Mouse (Mus musculus): ENCODE measurements at regions not wholly inside any gene's neighbourhood (a gene's known extent, or its start where the extent isn't known, plus 50 kb on each side); places are given as distances from the start of the nearest gene placed in this dataset.

GRCm38 (mm10) chr4:12627158-12627871 is 455.5 kb upstream of the Fam92a start:
- no peak for DNase-seq (ENCODE audit: low read depth, low spot score)

- no peak for DNase-seq (ENCODE audit: low read depth, low spot score)
These were observed 449.0 kb upstream of the Fam92a start for GRCm38 (mm10) chr4:12620756-12621270.

- DNase-seq (ENCODE audit: low read depth, low spot score), result no peak
These were observed 448.4 kb upstream of the Fam92a start for GRCm38 (mm10) chr4:12620059-12620755.

GRCm38 (mm10) chr4:12616665-12617064 is 444.9 kb upstream of the Fam92a start:
- no peak for DNase-seq (ENCODE audit: low read depth, low spot score)

- DNase-seq (ENCODE audit: low read depth, low spot score), result no peak
These were observed 439.7 kb upstream of the Fam92a start for GRCm38 (mm10) chr4:12611511-12611910.

GRCm38 (mm10) chr4:12601165-12601919 is 429.5 kb upstream of the Fam92a start:
- DNase-seq (ENCODE audit: low read depth, low spot score), result no peak

- no peak for DNase-seq (ENCODE audit: low read depth, low spot score)
These were observed 424.1 kb upstream of the Fam92a start for GRCm38 (mm10) chr4:12595801-12596515.

GRCm38 (mm10) chr4:12592973-12593372 is 421.2 kb upstream of the Fam92a start:
- no peak for DNase-seq (ENCODE audit: low read depth, low spot score)

- DNase-seq (ENCODE audit: low read depth, low spot score), result no peak
These were observed 406.3 kb upstream of the Fam92a start for GRCm38 (mm10) chr4:12578102-12578501.

GRCm38 (mm10) chr4:12571881-12572280 is 400.1 kb upstream of the Fam92a start:
- DNase-seq (ENCODE audit: low read depth, low spot score), result no peak

GRCm38 (mm10) chr4:12570689-12571088 is 398.9 kb upstream of the Fam92a start:
- no peak for DNase-seq (ENCODE audit: low read depth, low spot score)

GRCm38 (mm10) chr4:12567643-12568042 is 395.8 kb upstream of the Fam92a start:
- no peak for DNase-seq (ENCODE audit: low read depth, low spot score)

- no peak for DNase-seq (ENCODE audit: low read depth, low spot score)
These were observed 391.2 kb upstream of the Fam92a start for GRCm38 (mm10) chr4:12563016-12563415.

- DNase-seq (ENCODE audit: low read depth, low spot score), result no peak
These were observed 388.7 kb upstream of the Fam92a start for GRCm38 (mm10) chr4:12560546-12560945.

GRCm38 (mm10) chr4:12560015-12560414 is 388.2 kb upstream of the Fam92a start:
- DNase-seq (ENCODE audit: low read depth, low spot score), result no peak

GRCm38 (mm10) chr4:12557105-12557504 is 385.3 kb upstream of the Fam92a start:
- DNase-seq (ENCODE audit: low read depth, low spot score), result no peak

- DNase-seq (ENCODE audit: low read depth, low spot score), result no peak
These were observed 377.4 kb upstream of the Fam92a start for GRCm38 (mm10) chr4:12549265-12549664.

- no peak for DNase-seq (ENCODE audit: low read depth, low spot score)
These were observed 372.1 kb upstream of the Fam92a start for GRCm38 (mm10) chr4:12543906-12544305.

GRCm38 (mm10) chr4:12541508-12541907 is 369.7 kb upstream of the Fam92a start:
- no peak for DNase-seq (ENCODE audit: low read depth, low spot score)

GRCm38 (mm10) chr4:12539184-12539791 is 367.5 kb upstream of the Fam92a start:
- no peak for DNase-seq (ENCODE audit: low read depth, low spot score)

GRCm38 (mm10) chr4:12538694-12539121 is 366.9 kb upstream of the Fam92a start:
- DNase-seq (ENCODE audit: low read depth, low spot score), result peak; percentile 46
